Mouse (Mus musculus) CH12.LX (cell line): ENCODE measurements around the gene Ndufaf7. TPM values are rescaled to one million over a fixed set of nuclear protein-coding genes. Genes with fewer than 3 reads are reported as not detected.

Experiments used
- DNase-seq: peaks from one replicate; pipeline ENCODE4 v3.0.0-alpha.2; 2013; ENCODE audit errors: extremely low read depth
- H3K27ac ChIP-seq: 2 replicates; pipeline ENCODE4 v1.5.1; 2012; ENCODE audit warnings: low read depth, mild to moderate bottlenecking, control low read depth, moderate library complexity; ENCODE audit not compliant: insufficient read depth
- H3K27me3 ChIP-seq: replicated peaks from 2 replicates; pipeline ENCODE3; 2012; ENCODE audit warnings: inconsistent platforms
- H3K36me3 ChIP-seq, 2 experiments: replicated peaks in 1 of 2; 2 replicates each; pipeline versions ENCODE3 to v1.6.1; 2012; ENCODE audit warnings: inconsistent platforms in 1 of 2, low read length in 1 of 2, mild to moderate bottlenecking in 1 of 2, mixed read lengths in 1 of 2, moderate library complexity in 1 of 2; ENCODE audit not compliant: control insufficient read depth in 1 of 2, insufficient read depth in 1 of 2
- H3K4me1 ChIP-seq, 2 experiments: 2 replicates each; pipeline ENCODE4 v1.6.1; 2012; ENCODE audit warnings: inconsistent platforms in 1 of 2, moderate library complexity in 1 of 2; ENCODE audit not compliant: insufficient read depth in 2 of 2, control insufficient read depth in 1 of 2
- H3K4me2 ChIP-seq: 2 replicates; pipeline ENCODE4 v1.6.1; 2012; ENCODE audit warnings: low read depth, mild to moderate bottlenecking, control low read depth; ENCODE audit not compliant: poor library complexity, insufficient read depth, severe bottlenecking
- H3K4me3 ChIP-seq, 3 experiments: fragments of 150-350 bp in 1 of 3; sonication (generic) in 1 of 3; replicated peaks in 1 of 3; 2 replicates each; pipeline versions ENCODE3 to v1.5.1; 2011 to 2012; ENCODE audit warnings: low read depth in 2 of 3, low read length in 2 of 3, mild to moderate bottlenecking in 2 of 3, moderate library complexity in 2 of 3, control low read depth in 1 of 3, improper control_type of control experiment in 1 of 3, inconsistent platforms in 1 of 3, mixed read lengths in 1 of 3; ENCODE audit not compliant: poor library complexity in 1 of 3
- H3K79me2 ChIP-seq: replicated peaks from 2 replicates; pipeline ENCODE4 v1.6.1; 2012; ENCODE audit warnings: mild to moderate bottlenecking, moderate library complexity; ENCODE audit not compliant: control insufficient read depth, poor library complexity, insufficient read depth, severe bottlenecking; ENCODE audit errors: extremely low read depth
- H3K9ac ChIP-seq: 2 replicates; pipeline ENCODE4 v1.6.1; 2012; ENCODE audit warnings: low read depth, mild to moderate bottlenecking, control low read depth, moderate library complexity; ENCODE audit not compliant: insufficient read depth
- H3K9me3 ChIP-seq: replicated peaks from 2 replicates; pipeline ENCODE3; 2012; ENCODE audit warnings: low read length, inconsistent platforms, mixed read lengths
- CHD2 ChIP-seq: IDR thresholded peaks from 2 replicates; pipeline ENCODE4 v1.6.1; 2011; ENCODE audit warnings: low read length, improper control_type of control experiment
- CTCF ChIP-seq, 2 experiments: IDR thresholded peaks in 1 of 2; conservative IDR thresholded peaks in 1 of 2; 2 replicates each; pipeline ENCODE4 v1.5.1; 2011 to 2012; ENCODE audit warnings: low read depth in 2 of 2, low read length in 2 of 2, improper control_type of control experiment in 1 of 2, inconsistent platforms in 1 of 2, mild to moderate bottlenecking in 1 of 2, moderate library complexity in 1 of 2
- E2F4 ChIP-seq: IDR thresholded peaks from 2 replicates; pipeline ENCODE4 v1.6.1; 2011; ENCODE audit warnings: low read depth, low read length, improper control_type of control experiment; ENCODE audit not compliant: insufficient replicate concordance
- EP300 ChIP-seq: IDR thresholded peaks from 2 replicates; pipeline ENCODE4 v1.6.1; 2011; ENCODE audit warnings: low read length, improper control_type of control experiment
- HCFC1 ChIP-seq: IDR thresholded peaks from 2 replicates; pipeline ENCODE4 v1.6.1; 2012; ENCODE audit warnings: low read depth, mild to moderate bottlenecking, inconsistent platforms, low read length, improper control_type of control experiment
- MAFK ChIP-seq: IDR thresholded peaks from 2 replicates; pipeline ENCODE4 v1.6.1; 2011; ENCODE audit warnings: low read length, improper control_type of control experiment; ENCODE audit not compliant: insufficient replicate concordance
- MEF2A ChIP-seq: IDR thresholded peaks from 2 replicates; pipeline ENCODE4 v1.6.1; 2014; ENCODE audit warnings: low read depth, mild to moderate bottlenecking, inconsistent platforms, low read length, improper control_type of control experiment, borderline replicate concordance
- MYC ChIP-seq: IDR thresholded peaks from 2 replicates; pipeline ENCODE4 v1.6.1; 2011; ENCODE audit warnings: low read depth, mild to moderate bottlenecking, improper control_type of control experiment, low read length
- NRF1 ChIP-seq: IDR thresholded peaks from 2 replicates; pipeline ENCODE4 v1.6.1; 2014; ENCODE audit warnings: low read depth, mild to moderate bottlenecking, inconsistent platforms, low read length, improper control_type of control experiment, moderate library complexity
- PAX5 ChIP-seq: IDR thresholded peaks from 2 replicates; pipeline ENCODE4 v1.6.1; 2012; ENCODE audit warnings: low read length, inconsistent platforms, mixed read lengths
- POLR2A ChIP-seq: IDR thresholded peaks from 2 replicates; pipeline ENCODE4 v1.6.1; 2011; ENCODE audit warnings: low read depth, mild to moderate bottlenecking, improper control_type of control experiment, low read length
- POLR2AphosphoS2 ChIP-seq: IDR thresholded peaks from 2 replicates; pipeline ENCODE4 v1.6.1; 2011; ENCODE audit warnings: low read depth, low read length, improper control_type of control experiment
- RCOR1 ChIP-seq: conservative IDR thresholded peaks from 2 replicates; pipeline ENCODE4 v1.6.1; 2012; ENCODE audit warnings: low read depth, mild to moderate bottlenecking, inconsistent platforms, low read length, improper control_type of control experiment
- SMC3 ChIP-seq: IDR thresholded peaks from 2 replicates; pipeline ENCODE4 v1.6.1; 2011; ENCODE audit warnings: low read depth, low read length, improper control_type of control experiment
- TCF12 ChIP-seq: IDR thresholded peaks from 2 replicates; pipeline ENCODE4 v1.6.1; 2014; ENCODE audit warnings: low read depth, mild to moderate bottlenecking, inconsistent platforms, low read length, improper control_type of control experiment
- UBTF ChIP-seq: IDR thresholded peaks from 2 replicates; pipeline ENCODE4 v1.6.1; 2012; ENCODE audit warnings: low read depth, mild to moderate bottlenecking, inconsistent platforms, low read length, improper control_type of control experiment, moderate library complexity
- USF2 ChIP-seq: conservative IDR thresholded peaks from 2 replicates; pipeline ENCODE4 v1.6.1; 2011; ENCODE audit warnings: low read depth, low read length, improper control_type of control experiment
- ZC3H11A ChIP-seq: IDR thresholded peaks from 2 replicates; pipeline ENCODE4 v1.6.1; 2012; ENCODE audit warnings: low read depth, mild to moderate bottlenecking, inconsistent platforms, low read length, improper control_type of control experiment
- ZMIZ1 ChIP-seq: IDR thresholded peaks from 2 replicates; pipeline ENCODE4 v1.6.1; 2012; ENCODE audit warnings: low read depth, mild to moderate bottlenecking, inconsistent platforms, low read length, improper control_type of control experiment
- ZNF384 ChIP-seq: IDR thresholded peaks from 2 replicates; pipeline ENCODE4 v1.6.1; 2012; ENCODE audit warnings: low read depth, low read length, improper control_type of control experiment, inconsistent platforms
- dilution Hi-C: fragments of 300-500 bp; cut with MboI; formaldehyde crosslinking; loops from 2 replicates; pipeline ENCODE4 v1.14.3; 2020; ENCODE audit warnings: low sequenced_read_pairs; ENCODE audit not compliant: extremely low pct_unique_long_range_greater_than_20kb, extremely low pct_ligation_motif_present
- in situ Hi-C: fragments of 300-500 bp; cut with MboI; formaldehyde crosslinking; loops from 3 replicates; pipeline ENCODE4 v1.14.3; 2019; ENCODE audit warnings: low sequenced_read_pairs, low pct_ligation_motif_present, low pct_unique_long_range_greater_than_20kb, mixed read lengths
- polyA plus RNA-seq: library from polyadenylated mRNA; unstranded; fragments of >175 nt; gene quantifications from 2 replicates; pipeline ENCODE4 v1.2.1, GENCODE M21; 2012; ENCODE audit warnings: low read depth; ENCODE audit not compliant: insufficient read length
- total RNA-seq, 2 experiments: library from RNA; depleted of rRNA; stranded (reverse); fragments of 300-350 nt in 1 of 2; fragments of >200 nt in 1 of 2; gene quantifications; 2 replicates each; pipeline ENCODE4 v1.2.3; 2012 to 2014

Ndufaf7 gene
- total and polyA plus RNA-seq, 3 experiments = 41.7 to 54.1 (median 42.4) TPM

- peaks cover 2% of the 10 kb centered on the region for H3K27me3 ChIP-seq
- H3K27ac ChIP-seq = no peak within 1 kb of the TSS
- no peak for DNase-seq
- no peaks in the 10 kb centered on the region for H3K9me3 ChIP-seq
- H3K79me2 ChIP-seq = no peaks in the 10 kb centered on the region
- dilution Hi-C loops = no loop called here
- in situ Hi-C loops = no loop called here
- peaks cover 0 to 5% of the 10 kb centered on the region in 2 experiments; a peak in 1 of 4 replicates for H3K4me1 ChIP-seq
- no peak within 1 kb of the TSS for H3K9ac ChIP-seq
- H3K36me3 ChIP-seq = no peaks in the 10 kb centered on the region
- no peak for TF ChIP-seq UBTF
- no peak for TF ChIP-seq USF2
- TF ChIP-seq ZNF384 = no peak
- no peak for TF ChIP-seq SMC3
- no peak for TF ChIP-seq MAFK
- TF ChIP-seq POLR2AphosphoS2 = no peak
- no peak for TF ChIP-seq MYC
- TF ChIP-seq MEF2A = no peak
- TF ChIP-seq POLR2A = no peak
- TF ChIP-seq HCFC1 = no peak
- TF ChIP-seq NRF1 = no peak
- no peak for TF ChIP-seq E2F4
- TF ChIP-seq CHD2 = no peak
- no peak for TF ChIP-seq ZC3H11A
- no peak for TF ChIP-seq PAX5
- no peak for TF ChIP-seq RCOR1
- TF ChIP-seq TCF12 = no peak
- TF ChIP-seq ZMIZ1 = no peak
- TF ChIP-seq EP300 = no peak
- no peak within 1 kb of the TSS for H3K4me2 ChIP-seq
- no peak within 1 kb of the TSS for H3K4me3 ChIP-seq
Observed at GRCm38 (mm10) chr17:78906892-78907291, 30.0 kb upstream of the Ndufaf7 start, which contains the start of gene Sult6b1. Sult6b1 (minus strand) TSS chr17:78906992.

- no peaks in the 10 kb centered on the region for H3K79me2 ChIP-seq
- H3K27ac ChIP-seq = no peak overlapping the region
- in situ Hi-C loops = no loop called here
- TF ChIP-seq ZNF384 = no peak
- TF ChIP-seq HCFC1 = no peak
- TF ChIP-seq CTCF (conservative IDR thresholded peaks at IDR 0.05 in 1 of 2, IDR thresholded peaks at IDR 0.05 in 1 of 2; ENCODE audit: low read depth in 2 of 2, low read length in 2 of 2) = no peak
- TF ChIP-seq, all 38 proteins: peak for 0
- Histone ChIP-seq H3K4me3 (no peak overlapping the region), H3K36me3 (no peaks in the 10 kb centered on the region), H3K9me3 (no peaks in the 10 kb centered on the region), H3K27me3 (peaks cover 2% of the 10 kb centered on the region), H3K4me2 (no peak overlapping the region), H3K9ac (no peak overlapping the region), H3K4me1 (peaks cover 0 to 2% of the 10 kb centered on the region in 2 experiments; a peak in 1 of 4 replicates)
- DNase-seq = no peak
- dilution Hi-C loops = no loop called here
Observed at GRCm38 (mm10) chr17:78909374-78909773, 27.6 kb upstream of the Ndufaf7 start.
